Mouse (Mus musculus) testis, postnatal 10 days (tissue): ENCODE results near the gene Smg9.

Source experiments
- DNase-seq: peaks from one replicate; pipeline ENCODE4 v3.0.0; 2021; ENCODE audit warnings: low spot score

Smg9 gene

DNA sequence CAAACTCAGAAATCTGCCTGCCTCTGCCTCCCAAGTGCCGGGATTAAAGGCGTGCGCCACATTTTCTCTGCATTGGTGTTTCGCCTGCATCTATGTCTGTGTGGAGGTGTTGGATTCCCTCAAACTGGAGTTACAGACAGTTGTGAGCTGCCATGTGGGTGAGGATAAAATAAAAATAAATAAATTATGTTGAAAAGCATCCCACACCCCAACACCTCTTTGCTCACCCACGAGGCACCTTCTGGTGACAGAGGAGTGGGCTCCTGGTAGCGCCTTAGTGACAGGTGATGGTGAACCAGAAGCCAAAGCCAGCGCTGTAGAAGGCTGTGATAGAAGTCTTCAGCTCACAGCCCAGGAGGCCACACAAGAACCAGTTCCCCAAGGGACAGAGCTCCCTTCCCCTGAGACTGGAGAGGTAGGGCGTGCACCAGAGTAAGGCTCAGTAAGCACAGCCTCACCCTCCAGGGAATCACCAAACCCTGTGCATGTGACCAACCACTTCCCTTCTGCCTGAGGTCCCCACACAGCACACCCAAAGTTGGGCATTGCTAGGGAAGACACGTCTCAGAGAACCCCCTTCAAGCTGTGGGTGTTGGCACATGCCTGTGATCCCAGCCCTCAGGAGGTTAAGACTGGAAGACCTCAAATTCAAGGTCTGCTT is 46.0 kb downstream of the Smg9 start:
- DNase-seq: no peak

DNA sequence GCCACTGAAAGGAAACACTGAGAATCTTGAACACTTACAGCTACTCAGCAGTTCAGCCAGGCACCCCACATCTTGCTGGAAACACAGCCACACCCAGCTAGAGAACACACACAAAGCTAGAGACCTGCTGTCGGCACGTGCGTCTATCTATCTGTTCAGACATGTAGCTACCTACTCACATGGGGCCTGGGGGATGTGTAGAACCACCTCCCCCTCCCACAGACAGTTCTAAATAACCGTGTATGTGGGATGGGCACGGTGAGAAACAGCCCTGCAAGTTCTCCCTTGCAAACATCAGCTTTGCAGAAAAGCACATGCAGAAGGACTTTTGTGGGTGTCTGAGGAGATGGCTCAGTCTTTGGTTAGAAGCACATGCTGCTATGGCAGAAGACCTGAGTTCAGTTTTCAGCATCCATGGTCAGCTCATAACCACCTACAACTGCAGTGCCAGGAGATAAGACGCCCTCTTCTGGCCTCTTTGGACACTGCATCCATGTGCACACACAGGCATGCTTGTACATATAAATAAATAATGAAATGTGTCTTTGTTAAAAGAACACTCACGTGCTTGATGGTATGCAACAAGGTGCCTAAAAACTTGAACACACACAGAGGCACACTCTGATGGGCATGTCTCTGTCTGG is 47.4 kb downstream of the Smg9 start:
- DNase-seq: no peak

- DNase-seq: no peak
Observed at GRCm38 (mm10) chr7:24448782-24449517, 49.5 kb downstream of the Smg9 start.

GRCm38 (mm10) chr7:24450585-24451017 is 51.2 kb downstream of the Smg9 start:
- DNase-seq: no peak

DNA sequence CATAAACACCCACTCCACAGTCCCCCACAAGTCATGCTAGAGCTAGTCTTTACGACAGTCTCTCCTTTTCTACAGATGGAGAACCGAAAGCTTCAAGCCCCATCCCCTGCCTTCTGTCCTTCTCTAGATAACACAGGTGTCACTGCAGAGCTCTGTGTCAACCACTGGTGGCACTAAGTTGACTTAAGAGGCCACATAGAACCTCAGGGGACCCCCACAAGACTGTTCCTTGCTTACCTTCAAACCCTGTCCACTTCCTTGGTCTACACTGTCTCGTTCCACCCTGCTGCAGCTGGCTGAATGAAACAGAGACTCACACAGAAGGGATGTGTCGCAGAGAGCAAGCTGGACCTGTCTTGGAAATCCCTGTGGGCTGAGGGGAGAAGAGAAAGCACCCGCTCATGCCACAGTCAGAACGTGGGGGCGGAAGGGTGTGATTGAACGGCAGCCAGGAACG is 52.5 kb downstream of the Smg9 start, which contains the start of gene Irgc1:
Gene Irgc1 (minus strand): TSS at position 443 of the 457 bp plus-strand sequence.
- DNase-seq: no peak

- DNase-seq: no peak
Observed at GRCm38 (mm10) chr7:24454199-24454598, 54.8 kb downstream of the Smg9 start.

GRCm38 (mm10) chr7:24455726-24456125 is 56.3 kb downstream of the Smg9 start:
- DNase-seq: no peak

DNA sequence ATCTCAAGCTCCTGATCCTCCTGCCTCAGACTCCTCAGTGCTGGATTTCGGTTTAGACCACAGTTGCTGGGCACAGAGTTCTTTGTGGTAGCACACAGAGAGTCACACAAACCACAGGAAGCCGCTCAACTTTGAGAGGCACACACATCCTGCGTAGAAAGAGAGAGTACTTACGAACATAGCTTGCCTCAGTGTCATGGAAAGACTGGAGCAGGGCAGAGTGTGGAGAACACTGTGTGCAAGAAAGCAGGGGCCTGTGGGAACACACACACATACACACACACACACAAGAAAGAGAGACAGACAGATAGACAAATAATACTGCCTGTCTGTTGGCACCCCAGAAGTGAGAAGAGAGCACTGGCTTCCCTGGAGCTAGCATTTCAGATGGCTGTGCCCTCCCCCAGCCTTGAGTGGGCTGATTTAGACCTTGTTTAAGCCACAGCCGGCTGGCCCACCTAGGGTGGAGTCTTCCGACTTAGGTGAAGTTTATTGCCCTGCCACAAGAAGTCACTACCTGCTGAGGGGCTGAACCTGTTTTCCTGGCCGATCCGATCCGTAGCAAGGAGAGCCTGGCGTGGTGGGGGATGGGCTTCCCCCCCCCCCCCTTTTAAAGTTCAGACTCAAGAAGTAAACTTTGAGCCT is 58.4 kb downstream of the Smg9 start:
- no peak for DNase-seq

GRCm38 (mm10) chr7:24459440-24459839 is 60.0 kb downstream of the Smg9 start:
- DNase-seq: no peak

DNA sequence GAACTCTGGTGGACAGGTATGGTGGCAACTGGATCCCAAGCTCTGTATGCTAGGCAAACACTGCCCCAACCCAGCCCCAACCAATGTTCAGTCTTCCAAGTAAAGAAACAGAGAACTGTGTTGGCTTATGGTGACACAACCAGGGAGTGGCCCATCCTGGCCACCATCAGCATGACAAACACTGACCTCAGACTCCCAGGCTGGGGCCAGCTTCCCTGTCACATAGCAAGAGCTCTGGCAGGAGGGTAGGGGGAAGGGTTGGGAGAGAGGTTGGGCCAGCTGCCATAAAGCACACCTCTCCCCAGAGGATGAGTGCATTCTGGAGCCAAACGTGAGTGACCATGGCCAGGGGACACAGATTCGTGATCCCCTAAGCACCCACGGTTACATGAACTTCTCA is 60.4 kb downstream of the Smg9 start:
- no peak for DNase-seq

- no peak for DNase-seq
Observed at GRCm38 (mm10) chr7:24461376-24462051, 62.1 kb downstream of the Smg9 start.

- no peak for DNase-seq
Observed at GRCm38 (mm10) chr7:24462388-24463319, 63.2 kb downstream of the Smg9 start, which contains the start of gene Plaur. Plaur (plus strand) TSS chr7:24462484.

- DNase-seq: no peak
Observed at GRCm38 (mm10) chr7:24466835-24467234, 67.4 kb downstream of the Smg9 start.

- DNase-seq: no peak
Observed at GRCm38 (mm10) chr7:24467886-24468285, 68.5 kb downstream of the Smg9 start.

- no peak for DNase-seq
Observed at GRCm38 (mm10) chr7:24469126-24469525, 69.7 kb downstream of the Smg9 start.

GRCm38 (mm10) chr7:24470356-24470755 is 70.9 kb downstream of the Smg9 start:
- no peak for DNase-seq
